Mouse (Mus musculus) embryonic fibroblast, embryonic 13.5 days (primary cell): ENCODE measurements around the gene Afap1l2.

ENCODE experiments used
- CTCF ChIP-seq: IDR thresholded peaks from 2 replicates; pipeline ENCODE4 v1.5.1; 2011; ENCODE audit warnings: mild to moderate bottlenecking, control low read depth, low read length, moderate library complexity, borderline replicate concordance; ENCODE audit not compliant: insufficient read depth
- POLR2A ChIP-seq: IDR thresholded peaks from 2 replicates; pipeline ENCODE4 v1.6.1; 2011; ENCODE audit warnings: low read depth, mild to moderate bottlenecking, control low read depth, low read length, moderate library complexity

DNA sequence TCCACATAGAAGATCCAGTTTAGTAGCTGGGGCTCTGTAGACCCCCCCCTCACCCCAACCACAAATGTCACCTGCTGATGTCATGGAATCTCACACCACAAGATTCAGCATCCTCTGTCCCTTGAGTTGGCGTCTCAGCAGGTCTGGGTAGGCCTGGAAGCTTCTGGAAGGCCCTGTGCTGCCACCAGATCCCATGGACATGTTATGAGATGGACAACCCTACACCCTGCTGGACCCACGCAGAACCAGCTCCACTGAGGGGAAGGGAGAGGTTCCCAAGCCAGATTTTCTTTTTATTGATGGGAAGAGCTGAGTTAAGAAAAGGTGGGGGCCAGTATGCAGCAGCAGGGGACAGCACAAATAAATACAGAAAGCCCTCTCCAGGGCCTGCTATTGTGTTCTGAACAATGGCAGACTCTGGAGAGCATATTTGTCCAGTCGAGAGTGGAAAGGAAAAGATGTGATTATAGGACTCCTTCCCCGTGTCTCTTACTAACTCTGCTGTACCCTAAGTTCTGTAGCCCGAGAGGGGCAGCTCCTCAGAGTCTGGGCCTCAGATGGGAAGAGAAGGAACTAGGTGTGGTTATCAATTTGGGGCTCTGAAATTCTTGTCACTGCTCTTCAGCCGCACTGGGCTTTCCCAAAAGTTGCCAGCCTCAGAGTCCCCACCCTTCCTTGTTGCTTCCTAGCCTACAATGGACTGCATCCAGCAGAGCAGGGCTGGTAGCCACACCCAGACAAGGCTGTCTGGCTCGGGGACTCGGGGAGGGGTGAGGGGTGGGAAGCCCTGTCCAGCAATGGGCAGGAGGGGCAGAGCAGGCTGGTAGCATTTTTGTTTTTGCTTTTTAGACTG lies 20.5 kb upstream of the Afap1l2 start:
- TF ChIP-seq POLR2A (no peak), CTCF (no peak)
